Mouse (Mus musculus) heart, adult 2 months (tissue): ENCODE results near the gene Cp.

Source experiments
- CTCF ChIP-seq: fragments of 200-600 bp; IDR thresholded peaks from 2 replicates; pipeline ENCODE4 v1.8.1; 2022; ENCODE audit warnings: antibody characterized with exemption, mild to moderate bottlenecking, moderate library complexity
- POLR2A ChIP-seq: fragments of 200-500 bp; IDR thresholded peaks from 2 replicates; pipeline ENCODE4 v1.6.1; 2011; ENCODE audit warnings: mild to moderate bottlenecking, low read depth, low read length, control low read depth; ENCODE audit not compliant: insufficient read depth

DNA sequence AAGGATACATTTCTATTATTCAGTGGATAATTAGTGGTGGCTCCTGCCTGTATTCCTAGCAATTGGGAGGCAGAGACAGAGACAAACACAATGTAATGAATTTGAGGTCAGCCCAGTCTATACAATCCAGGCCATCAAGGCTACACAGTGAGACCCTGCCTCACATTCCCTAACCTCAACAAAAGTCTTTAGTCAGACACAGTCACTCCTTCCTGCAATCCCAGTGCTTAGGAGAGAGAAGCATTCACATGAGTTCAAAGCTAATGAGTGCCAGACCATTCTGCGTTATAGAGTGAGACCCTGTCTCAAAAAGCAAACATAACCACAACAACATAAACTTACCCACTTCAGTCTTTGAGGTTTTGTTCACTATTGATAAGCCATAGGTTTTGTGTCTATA is 3.4 kb upstream of the Cp start:
- no peak for TF ChIP-seq CTCF
- TF ChIP-seq POLR2A, result no peak
